Mouse (Mus musculus) intestine, postnatal 0 days (tissue): ENCODE data around the gene Nexn. TPM values are rescaled to one million over a fixed set of nuclear protein-coding genes. Genes with fewer than 3 reads are reported as not detected.
A peak's percentile ranks its signal among the peaks of the same experiment; 100 is the strongest.

Source experiments
- ATAC-seq: fragments of 200-750 bp; cut with Nextera tagmentation; 2 replicates; pipeline ENCODE4 v1.8.0; 2017; ENCODE audit warnings: mild to moderate bottlenecking, moderate TSS enrichment, moderate library complexity
- H3K27ac ChIP-seq: fragments of 300-500 bp; sonication (generic); 2 replicates; pipeline ENCODE4 v1.5.1; 2014; ENCODE audit warnings: mild to moderate bottlenecking, low read depth, low read length, moderate library complexity
- H3K27me3 ChIP-seq: fragments of 300-500 bp; sonication (generic); replicated peaks from 2 replicates; pipeline ENCODE4 v1.6.1; 2014; ENCODE audit warnings: low read length, mixed read lengths; ENCODE audit not compliant: control insufficient read depth, insufficient read depth
- H3K36me3 ChIP-seq: fragments of 300-500 bp; sonication (generic); 2 replicates; pipeline ENCODE4 v1.6.1; 2014; ENCODE audit warnings: mild to moderate bottlenecking, moderate library complexity; ENCODE audit not compliant: control insufficient read depth, insufficient read depth
- H3K4me1 ChIP-seq: fragments of 300-500 bp; sonication (generic); replicated peaks from 2 replicates; pipeline ENCODE4 v1.6.1; 2014; ENCODE audit warnings: antibody characterized with exemption, low read length, mixed read lengths; ENCODE audit not compliant: control insufficient read depth, insufficient read depth
- H3K4me2 ChIP-seq: fragments of 300-500 bp; sonication (generic); replicated peaks from 2 replicates; pipeline ENCODE4 v1.6.1; 2014; ENCODE audit warnings: low read depth, mild to moderate bottlenecking, moderate library complexity
- H3K4me3 ChIP-seq: fragments of 300-500 bp; sonication (generic); 2 replicates; pipeline ENCODE4 v1.5.1; 2014; ENCODE audit warnings: low read depth, low read length
- H3K9ac ChIP-seq: fragments of 300-500 bp; sonication (generic); 2 replicates; pipeline ENCODE4 v1.6.1; 2014; ENCODE audit warnings: mild to moderate bottlenecking, low read depth, low read length
- H3K9me3 ChIP-seq: fragments of 300-500 bp; sonication (generic); 2 replicates; pipeline ENCODE4 v1.6.1; 2016; ENCODE audit warnings: mixed run types; ENCODE audit not compliant: control insufficient read depth
- CTCF ChIP-seq: sonication (generic); IDR thresholded peaks from 2 replicates; pipeline ENCODE4 v1.5.1; 2016; ENCODE audit warnings: low read depth, mild to moderate bottlenecking, control low read depth, antibody characterized with exemption, moderate library complexity
- WGBS: fragments of 180-500 bp; shearing (Covaris S2); extraction: QIAGEN DNeasy Blood & Tissue Kit; methylation state at CpG from one replicate; pipeline ENCODE4 v1.1.7; 2014; 5-methylcytosine and 5-hydroxymethylcytosine counted together
- polyA plus RNA-seq: library from polyadenylated mRNA; unstranded; fragments of >200 nt; fragmentation: Nextera tagmentation; extraction: Ambion mirVana; gene quantifications from 2 replicates; pipeline ENCODE4 v1.2.1, GENCODE M21; 2015

Nexn gene
- polyA plus RNA-seq, 1 experiment from 2014 or later, result 30.3 TPM

- no peak for ATAC-seq
- Histone ChIP-seq H3K27ac (no peak overlapping the region), H3K36me3 (peaks cover 31% of the 10 kb centered on the region; the same call in 1 of the 2 replicates), H3K9me3 (no peaks in the 10 kb centered on the region), H3K4me2 (no peak overlapping the region), H3K4me1 (peaks cover 6% of the 10 kb centered on the region; the same call in 1 of the 2 replicates), H3K4me3 (no peak overlapping the region), H3K9ac (no peak overlapping the region), H3K27me3 (no peaks in the 10 kb centered on the region)
- WGBS, result 93% methylated on average over 1 of the region's 1 CpGs
- TF ChIP-seq CTCF, result no peak
Measured at GRCm38 (mm10) chr3:152235805-152236204, 30.3 kb downstream of the Nexn start.

- Histone ChIP-seq H3K9me3 (no peaks in the 10 kb centered on the region), H3K36me3 (peaks cover 31% of the 10 kb centered on the region; the same call in 1 of the 2 replicates), H3K9ac (no peak overlapping the region), H3K27me3 (no peaks in the 10 kb centered on the region), H3K4me1 (peaks cover 6% of the 10 kb centered on the region; the same call in 1 of the 2 replicates), H3K4me2 (no peak overlapping the region), H3K27ac (no peak overlapping the region), H3K4me3 (no peak overlapping the region)
- no peak for TF ChIP-seq CTCF
- ATAC-seq, result no peak
- 77% methylated on average over 1 of the region's 1 CpGs for WGBS
Measured at GRCm38 (mm10) chr3:152235238-152235637, 30.9 kb downstream of the Nexn start.

GRCm38 (mm10) chr3:152231333-152232100 is 34.6 kb downstream of the Nexn start:
- H3K9me3 ChIP-seq, result no peaks in the 10 kb centered on the region
- 38% methylated on average over 6 of the region's 6 CpGs for WGBS
- no peak overlapping the region for H3K4me2 ChIP-seq
- H3K27me3 ChIP-seq, result no peaks in the 10 kb centered on the region
- no peak for ATAC-seq
- no peak for TF ChIP-seq CTCF
- H3K36me3 ChIP-seq, result peaks cover 45% of the 10 kb centered on the region
- H3K9ac ChIP-seq, result no peak overlapping the region
- no peaks in the 10 kb centered on the region for H3K4me1 ChIP-seq
- H3K27ac ChIP-seq, result peak overlapping the region; percentile 7; the same call in 1 of the 2 replicates
- no peak overlapping the region for H3K4me3 ChIP-seq

GRCm38 (mm10) chr3:152229271-152229670 is 36.9 kb downstream of the Nexn start:
- Histone ChIP-seq H3K27ac (no peak overlapping the region), H3K36me3 (peaks cover 58% of the 10 kb centered on the region), H3K9me3 (no peaks in the 10 kb centered on the region), H3K9ac (no peak overlapping the region), H3K4me1 (no peaks in the 10 kb centered on the region), H3K4me2 (no peak overlapping the region), H3K4me3 (no peak overlapping the region), H3K27me3 (no peaks in the 10 kb centered on the region)
- no peak for TF ChIP-seq CTCF
- ATAC-seq, result no peak
- 78% methylated on average over 5 of the region's 5 CpGs for WGBS

GRCm38 (mm10) chr3:152228843-152229242 is 37.3 kb downstream of the Nexn start:
- Histone ChIP-seq H3K4me2 (no peak overlapping the region), H3K36me3 (peaks cover 59% of the 10 kb centered on the region), H3K9ac (no peak overlapping the region), H3K4me1 (no peaks in the 10 kb centered on the region), H3K27me3 (no peaks in the 10 kb centered on the region), H3K4me3 (no peak overlapping the region), H3K9me3 (no peaks in the 10 kb centered on the region), H3K27ac (no peak overlapping the region)
- ATAC-seq, result 0 out of 2 replicates have a peak, but pooled peaks have one; percentile 31
- 67% methylated on average over 7 of the region's 7 CpGs for WGBS
- no peak for TF ChIP-seq CTCF

GRCm38 (mm10) chr3:152225906-152226305 is 40.2 kb downstream of the Nexn start:
- no peak overlapping the region for H3K4me2 ChIP-seq
- H3K27me3 ChIP-seq, result no peaks in the 10 kb centered on the region
- TF ChIP-seq CTCF, result no peak
- H3K9ac ChIP-seq, result no peak overlapping the region
- 82% methylated on average over 7 of the region's 7 CpGs for WGBS
- no peaks in the 10 kb centered on the region for H3K4me1 ChIP-seq
- H3K4me3 ChIP-seq, result no peak overlapping the region
- H3K36me3 ChIP-seq, result peaks cover 80% of the 10 kb centered on the region
- no peak for ATAC-seq
- no peak overlapping the region for H3K27ac ChIP-seq
- H3K9me3 ChIP-seq, result no peaks in the 10 kb centered on the region
